Mouse (Mus musculus) C2C12 (cell line): ENCODE results near the gene Morn1. TPM values are rescaled to one million over a fixed set of nuclear protein-coding genes. Genes with fewer than 3 reads are reported as not detected.
A peak's percentile ranks its signal among the peaks of the same experiment; 100 is the strongest.

Experiments
- H3K27me3 ChIP-seq: one replicate; pipeline ENCODE4 v1.6.1; 2011; ENCODE audit not compliant: control insufficient read depth, insufficient read depth, insufficient read length
- H3K36me3 ChIP-seq: one replicate; pipeline ENCODE4 v1.6.1; 2011; ENCODE audit not compliant: control insufficient read depth, insufficient read depth
- H3K4me3 ChIP-seq: one replicate; pipeline ENCODE4 v1.5.1; 2011; ENCODE audit warnings: mild to moderate bottlenecking, control low read depth; ENCODE audit not compliant: poor library complexity, insufficient read depth, severe bottlenecking
- H3K79me2 ChIP-seq: one replicate; pipeline ENCODE4 v1.6.1; 2011; ENCODE audit not compliant: control insufficient read depth, insufficient read depth
- H3K79me3 ChIP-seq: one replicate; pipeline ENCODE4 v1.6.1; 2011; ENCODE audit warnings: low read depth, control low read depth
- H3ac ChIP-seq: one replicate; pipeline ENCODE3; 2011; ENCODE audit warnings: low read depth; ENCODE audit not compliant: control insufficient read depth, insufficient read length
- CEBPB ChIP-seq: IDR thresholded peaks from one replicate; pipeline ENCODE4 v1.6.1; 2011; ENCODE audit warnings: low read depth, mild to moderate bottlenecking, control low read depth, moderate library complexity
- CTCF ChIP-seq: IDR thresholded peaks from one replicate; pipeline ENCODE4 v1.5.1; 2011; ENCODE audit not compliant: control insufficient read depth, insufficient read depth, insufficient read length
- FOSL1 ChIP-seq: IDR thresholded peaks from one replicate; pipeline ENCODE4 v1.8.0; 2011; ENCODE audit warnings: mild to moderate bottlenecking, low read length; ENCODE audit not compliant: poor library complexity, insufficient read depth, severe bottlenecking
- MAX ChIP-seq: IDR thresholded peaks from one replicate; pipeline ENCODE4 v1.6.1; 2011; ENCODE audit warnings: mild to moderate bottlenecking, control low read depth
- MYOD1 ChIP-seq: IDR thresholded peaks from one replicate; pipeline ENCODE4 v1.6.1; 2011; ENCODE audit warnings: low read depth; ENCODE audit not compliant: control insufficient read depth, insufficient read length
- MYOG ChIP-seq: IDR thresholded peaks from one replicate; pipeline ENCODE4 v1.6.1; 2011; ENCODE audit not compliant: control insufficient read depth, insufficient read length; ENCODE audit errors: extremely low read depth
- USF1 ChIP-seq: IDR thresholded peaks from one replicate; pipeline ENCODE4 v1.6.1; 2011; ENCODE audit warnings: low read depth, mild to moderate bottlenecking, control low read depth, moderate library complexity
- polyA plus RNA-seq: library from polyadenylated mRNA; unstranded; fragments of >200 nt; fragmentation: generic; extraction: Trizol; gene quantifications from one replicate; pipeline ENCODE4 v1.2.1, GENCODE M21; 2012; ENCODE audit warnings: missing spikeins

Morn1 gene
- polyA plus RNA-seq, 1 experiment, result 1.2 TPM

DNA sequence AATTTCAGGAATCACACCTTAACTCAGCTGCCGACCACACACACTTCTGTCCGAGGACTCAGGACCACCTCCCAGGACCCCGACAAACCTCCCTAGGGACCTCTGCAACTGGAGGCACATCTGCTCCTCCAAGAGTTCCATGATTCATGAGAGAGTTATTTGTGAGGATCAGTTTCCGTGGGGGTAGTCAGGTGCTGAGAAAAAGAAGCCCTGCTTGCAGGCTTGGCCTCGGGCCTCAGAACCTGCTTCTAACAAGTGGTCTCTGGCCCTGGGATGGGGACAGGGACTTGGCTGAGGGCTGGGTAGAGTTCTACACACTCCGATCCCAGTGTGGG, 63.5 kb downstream of the Morn1 start:
- TF ChIP-seq MYOG (no peak), MAX (no peak), CTCF (no peak), MYOD1 (no peak), USF1 (no peak), FOSL1 (no peak), CEBPB (no peak)
- Histone ChIP-seq H3K79me2 (peaks cover 18% of the 10 kb centered on the region), H3K36me3 (peaks cover 11% of the 10 kb centered on the region), H3K4me3 (no peak overlapping the region), H3K79me3 (peaks cover 2% of the 10 kb centered on the region), H3K27me3 (no peaks in the 10 kb centered on the region), H3ac (no peak overlapping the region)

DNA sequence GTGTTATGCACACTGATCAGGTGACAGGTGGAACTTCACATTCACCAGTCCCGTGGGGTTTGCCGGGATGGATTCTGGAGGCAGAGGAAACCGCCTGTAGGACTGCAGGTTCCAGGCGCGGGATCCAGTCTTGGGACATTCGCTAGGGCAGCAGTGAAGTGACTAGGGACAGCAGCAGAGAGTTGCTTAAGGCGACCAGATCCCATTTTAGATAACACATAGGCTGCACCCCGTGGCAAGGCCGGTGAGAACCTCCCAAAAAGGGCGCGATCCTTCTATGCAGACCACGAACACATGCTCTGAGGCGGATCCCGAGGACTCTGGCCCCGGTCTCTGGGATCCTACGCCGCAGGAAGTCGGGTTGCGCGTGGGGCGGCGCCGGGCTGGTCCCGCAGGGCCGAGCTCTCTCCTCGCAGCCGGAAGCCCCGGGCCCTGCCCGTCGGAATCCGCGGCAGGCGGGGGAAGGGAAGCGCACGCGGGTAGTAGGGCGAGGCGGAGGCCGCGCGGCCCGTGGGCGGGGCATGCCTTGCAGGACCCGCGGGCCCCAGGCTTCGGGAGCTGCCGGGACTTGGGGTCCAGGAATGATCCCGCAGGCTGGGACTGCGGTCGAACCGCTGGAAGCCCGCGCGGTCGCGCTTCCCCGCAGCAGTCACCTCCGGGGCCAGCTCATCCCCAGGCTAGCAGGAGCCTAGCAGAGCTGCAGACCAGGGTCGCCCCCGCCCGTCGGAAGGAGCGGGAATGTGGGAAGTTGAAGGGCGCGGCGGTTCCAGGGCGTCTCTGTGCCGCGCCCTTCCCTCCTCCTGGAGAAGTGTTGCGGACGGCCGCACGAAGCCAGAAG, 64.1 kb downstream of the Morn1 start:
- Histone ChIP-seq H3K4me3 (peak overlapping the region; percentile 21), H3K27me3 (no peaks in the 10 kb centered on the region), H3K36me3 (peaks cover 14% of the 10 kb centered on the region), H3K79me2 (peaks cover 19% of the 10 kb centered on the region), H3ac (peak overlapping the region; percentile 41), H3K79me3 (peaks cover 2% of the 10 kb centered on the region)
- TF ChIP-seq CTCF (no peak), MAX (peak; percentile 17)

DNA sequence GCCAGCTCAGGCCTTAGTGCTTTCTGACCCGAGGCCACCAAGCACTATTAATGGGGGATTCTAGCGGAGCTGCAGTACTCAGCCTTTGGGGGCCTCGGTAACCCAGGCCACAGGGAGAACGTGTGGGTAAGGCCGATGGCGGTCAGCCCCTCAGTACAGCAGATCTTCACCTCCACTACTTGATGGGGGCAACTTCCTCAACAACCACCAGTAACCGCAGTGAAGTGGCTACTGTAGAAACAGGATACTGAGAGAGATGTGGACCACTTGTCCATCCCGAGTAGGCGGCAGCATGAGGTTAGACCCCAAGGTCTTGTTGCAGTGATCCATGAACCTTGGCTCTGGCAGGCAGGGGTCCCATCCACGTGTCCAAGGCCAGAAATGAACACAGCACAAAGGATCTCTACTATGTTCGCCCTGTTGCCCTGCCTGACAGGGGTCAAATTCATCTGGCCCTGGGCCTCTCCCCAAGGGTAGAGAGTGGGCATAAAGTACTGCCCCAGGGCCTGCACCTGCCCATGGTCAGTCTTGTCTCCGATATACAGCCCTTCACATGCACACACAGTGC, 64.9 kb downstream of the Morn1 start:
- H3K79me2 ChIP-seq, result peaks cover 19% of the 10 kb centered on the region
- peak overlapping the region; percentile 21 for H3K4me3 ChIP-seq
- TF ChIP-seq CEBPB (no peak), MYOG (no peak), CTCF (no peak), FOSL1 (no peak), MYOD1 (no peak), MAX (no peak)
- peak overlapping the region; percentile 41 for H3ac ChIP-seq
- peaks cover 4% of the 10 kb centered on the region for H3K79me3 ChIP-seq
- peaks cover 22% of the 10 kb centered on the region for H3K36me3 ChIP-seq
- no peaks in the 10 kb centered on the region for H3K27me3 ChIP-seq

DNA sequence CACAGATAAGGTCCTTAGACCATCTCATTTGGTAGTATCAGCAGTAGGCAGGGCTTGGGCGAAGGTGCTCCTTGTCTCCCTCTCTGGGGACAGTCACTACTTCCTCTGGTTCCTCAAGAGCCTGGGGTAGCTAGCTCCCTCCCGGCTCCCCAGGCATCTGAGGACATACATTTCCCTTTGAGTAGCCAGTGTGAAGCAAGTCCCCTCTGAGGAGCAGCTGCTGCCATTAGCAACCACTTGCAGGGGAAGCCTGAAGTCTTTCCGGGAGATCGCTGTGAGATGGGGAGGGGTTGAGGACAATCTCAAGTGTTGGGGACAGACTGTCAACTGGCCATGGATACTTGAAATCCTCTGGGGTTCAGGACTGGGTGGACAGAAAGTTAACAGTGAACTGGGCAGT, 65.5 kb downstream of the Morn1 start:
- peaks cover 6% of the 10 kb centered on the region for H3K79me3 ChIP-seq
- no peak for TF ChIP-seq FOSL1
- no peak for TF ChIP-seq USF1
- TF ChIP-seq MAX, result no peak
- no peak for TF ChIP-seq MYOG
- TF ChIP-seq CEBPB, result no peak
- TF ChIP-seq CTCF, result no peak
- TF ChIP-seq MYOD1, result no peak
- peaks cover 19% of the 10 kb centered on the region for H3K79me2 ChIP-seq
- no peaks in the 10 kb centered on the region for H3K27me3 ChIP-seq
- H3ac ChIP-seq, result no peak overlapping the region
- H3K4me3 ChIP-seq, result no peak overlapping the region
- peaks cover 27% of the 10 kb centered on the region for H3K36me3 ChIP-seq

DNA sequence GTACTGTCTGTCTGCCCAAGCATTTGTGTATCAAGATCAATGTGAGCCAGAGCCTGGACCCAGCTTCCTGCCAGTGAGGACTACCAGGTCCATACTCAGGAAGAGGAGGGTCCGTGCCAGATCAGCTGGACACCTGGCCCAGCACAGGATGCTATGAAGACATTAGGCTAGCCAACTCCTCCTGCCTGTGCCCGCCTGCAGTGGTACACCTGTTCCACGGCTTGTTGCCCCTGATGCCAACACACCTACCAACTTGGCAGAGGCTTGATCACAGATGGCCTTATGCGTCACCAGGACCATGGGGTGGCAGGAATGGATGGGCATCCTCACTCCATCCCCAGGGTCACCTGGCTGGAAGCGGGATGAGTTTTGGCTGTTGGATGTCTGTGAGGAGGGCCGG, 66.1 kb downstream of the Morn1 start:
- Histone ChIP-seq H3K36me3 (peaks cover 32% of the 10 kb centered on the region), H3K79me3 (peaks cover 6% of the 10 kb centered on the region), H3K27me3 (no peaks in the 10 kb centered on the region), H3K4me3 (no peak overlapping the region), H3ac (no peak overlapping the region), H3K79me2 (peaks cover 19% of the 10 kb centered on the region)
- TF ChIP-seq FOSL1, result no peak
- no peak for TF ChIP-seq MAX
- TF ChIP-seq CTCF, result no peak
- TF ChIP-seq USF1, result no peak
- no peak for TF ChIP-seq CEBPB
- TF ChIP-seq MYOD1, result no peak
- no peak for TF ChIP-seq MYOG
